Mouse (Mus musculus): Measurements from ENCODE around the gene Ikzf2.

DNA sequence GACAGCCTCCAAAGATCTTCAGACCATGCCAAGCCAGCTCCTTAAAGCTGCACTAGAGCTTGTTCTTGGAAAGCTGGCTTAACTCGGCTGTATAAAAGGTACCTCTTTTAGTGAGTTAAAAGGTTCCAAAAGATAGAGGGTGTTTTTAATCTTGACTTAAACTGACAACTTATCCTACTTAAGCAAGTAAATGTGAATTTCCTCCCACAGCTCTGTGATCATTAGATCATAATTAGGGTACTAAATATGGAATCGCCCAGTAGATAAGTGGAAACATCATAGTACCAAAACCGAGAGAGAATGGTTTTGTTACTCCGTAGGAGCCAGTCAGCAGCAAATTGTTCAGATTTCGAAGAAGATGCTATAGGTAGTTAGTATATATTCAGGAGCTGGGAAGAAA, 187.4 kb downstream of the Ikzf2 start:
- TF ChIP-seq POLR2A (IDR thresholded peaks at IDR 0.05; ENCODE audit: borderline replicate concordance, extremely low read depth, low read depth, low read length) = no peak
- TF ChIP-seq CTCF (IDR thresholded peaks at IDR 0.05; ENCODE audit: insufficient read depth, low read length) = no peak

All from lung, adult 2 months (tissue).